ENCODE assay signal across 9 mouse cellular contexts in genomic region chr5:135968781-135969180, GRCm38 (mm10). TPM values are rescaled to one million over a fixed set of nuclear protein-coding genes. Genes with fewer than 3 reads are reported as not detected.
DNase-seq lines count a peak whose midpoint lies in the region; ATAC-seq and TF ChIP-seq lines count a peak whose summit lies in the region.
"Had no signal": no experiment of that assay in that cellular context is flagged by ENCODE, and none has a peak within 500 bp of the region (broad histone marks: within the 10 kb centered on the region; RNA-seq: fewer than 3 reads in every experiment).

No protein-coding gene starts in this region.

- H3K9me3 ChIP-seq in E14TG2a.4 (ENCODE audit: low read length): no peaks in the 10 kb centered on the region
- H3K9me3 ChIP-seq: limb, embryonic 15.5 days had no signal

- peak; percentile 72 for DNase-seq in adrenal gland, postnatal 14 days
- DNase-seq in adrenal gland, adult 2 months: no peak
- peak; percentile 63 for DNase-seq in layer of hippocampus, adult 11-12 months (ENCODE audit: low spot score)
- DNase-seq in layer of hippocampus, adult 9-11 months: no peak
- peak; percentile 45 for DNase-seq in embryo, embryonic 11 days
- no peak for DNase-seq in left cerebral cortex, postnatal 14 days (ENCODE audit: low spot score in 2 of 2)

- peaks cover 72% of the 10 kb centered on the region for H3K4me1 ChIP-seq in E14TG2a.4 (replicated peaks; ENCODE audit: low read depth, low read length)

- no peaks in the 10 kb centered on the region for H3K27me3 ChIP-seq in E14TG2a.4 (ENCODE audit: insufficient read depth, low read length)
- H3K27me3 ChIP-seq: limb, embryonic 15.5 days had no signal

- peak; percentile 100 for TF ChIP-seq CTCF in E14TG2a.4 (conservative IDR thresholded peaks at IDR 0.05; ENCODE audit: low read length)

- intact Hi-C loops in left cerebral cortex, postnatal 14 days (cut with DNase I): no loop called here

- no peaks in the 10 kb centered on the region for H3K36me3 ChIP-seq in E14TG2a.4 (ENCODE audit: insufficient read depth, low read length)
- H3K36me3 ChIP-seq: limb, embryonic 15.5 days had no signal

- peak; percentile 73 for ATAC-seq in megakaryocyte progenitor cell, adult 5-6 weeks (replicated peaks; ENCODE audit: poor library complexity)

- no peak overlapping the region for H3K4me3 ChIP-seq in E14TG2a.4 (replicated peaks; ENCODE audit: low read length)
- H3K4me3 ChIP-seq: limb, embryonic 15.5 days had no signal

RNA-seq across cellular contexts. Expression of gene Ssc4d, which starts 5.5 kb away (rescaled TPM):
- 2.1 and 3.1 TPM in 2 replicates for total RNA-seq in adrenal gland, postnatal 14 days (2021)
- total RNA-seq in adrenal gland, adult 2 months (2021): 1 to 10 TPM; 2.8 to 3.1 TPM
- polyA plus RNA-seq in adrenal gland, adult 2 months (2012; rRNA removed): 4.3 and 11.1 TPM in 2 replicates
- total RNA-seq in megakaryocyte progenitor cell, adult 5-6 weeks (2015): 3.3 and 6.8 TPM in 2 replicates
- 2.0 and 2.3 TPM in 2 replicates for total RNA-seq in megakaryocyte progenitor cell, adult 5-6 weeks (2017)
- total RNA-seq in left cerebral cortex, postnatal 14 days (2021): 1 to 10 TPM; 1.4 to 1.5 TPM

RNA-seq across cellular contexts. Expression of gene Zp3, which starts 11.1 kb away (rescaled TPM):
- total RNA-seq in adrenal gland, postnatal 14 days (2021): not detected in 2 replicates
- not detected for total RNA-seq in adrenal gland, adult 2 months (2021)
- not detected in 2 replicates for polyA plus RNA-seq in adrenal gland, adult 2 months (2012; rRNA removed)
- 0.10 TPM in 1 of 2 replicates, not detected in the other for total RNA-seq in megakaryocyte progenitor cell, adult 5-6 weeks (2015)
- total RNA-seq in megakaryocyte progenitor cell, adult 5-6 weeks (2017): not detected in 2 replicates
- not detected for total RNA-seq in left cerebral cortex, postnatal 14 days (2021)

RNA-seq across cellular contexts. Expression of gene Dtx2, which starts 25.8 kb away (rescaled TPM):
- 15.4 and 15.5 TPM in 2 replicates for total RNA-seq in adrenal gland, postnatal 14 days (2021)
- 10 to 100 TPM; 13.6 to 19.0 TPM for total RNA-seq in adrenal gland, adult 2 months (2021)
- polyA plus RNA-seq in adrenal gland, adult 2 months (2012; rRNA removed): 30.1 and 34.3 TPM in 2 replicates
- 12.9 and 13.7 TPM in 2 replicates for total RNA-seq in megakaryocyte progenitor cell, adult 5-6 weeks (2015)
- 4.7 and 5.5 TPM in 2 replicates for total RNA-seq in megakaryocyte progenitor cell, adult 5-6 weeks (2017)
- total RNA-seq in left cerebral cortex, postnatal 14 days (2021): 1 to 10 TPM; 8.6 to 9.1 TPM

RNA-seq across cellular contexts. Expression of gene Ywhag, which starts 34.4 kb away (rescaled TPM):
- 462 and 482 TPM in 2 replicates for total RNA-seq in adrenal gland, postnatal 14 days (2021)
- 100 to 1,000 TPM; 563 to 611 TPM for total RNA-seq in adrenal gland, adult 2 months (2021)
- 227 and 268 TPM in 2 replicates for polyA plus RNA-seq in adrenal gland, adult 2 months (2012; rRNA removed)
- 124 and 130 TPM in 2 replicates for total RNA-seq in megakaryocyte progenitor cell, adult 5-6 weeks (2015)
- total RNA-seq in megakaryocyte progenitor cell, adult 5-6 weeks (2017): 87.4 and 88.3 TPM in 2 replicates
- total RNA-seq in left cerebral cortex, postnatal 14 days (2021): 1,000 to 10,000 TPM; 1,469 to 1,528 TPM

Comparison
In these comparisons a context has a peak if more than half of its experiments do, and no peak if none do; other contexts are left out.
1. DNase-seq: peak in adrenal gland, postnatal 14 days (single experiment), layer of hippocampus, adult 11-12 months (single experiment) and embryo, embryonic 11 days (single experiment); none in adrenal gland, adult 2 months (single experiment), layer of hippocampus, adult 9-11 months (single experiment) and left cerebral cortex, postnatal 14 days (0 of 2).